Mouse (Mus musculus) liver, embryonic 15.5 days (tissue): ENCODE measurements at regions not wholly inside any gene's neighbourhood (a gene's known extent, or its start where the extent isn't known, plus 50 kb on each side); places are given as distances from the start of the nearest gene placed in this dataset.

Experiments
- ATAC-seq: fragments of 200-750 bp; cut with Nextera tagmentation; 2 replicates; pipeline ENCODE4 v1.8.0; 2017; ENCODE audit warnings: moderate number of reproducible peaks, mild to moderate bottlenecking, moderate library complexity; ENCODE audit not compliant: insufficient read depth
- H3K27ac ChIP-seq: fragments of 300-500 bp; sonication (generic); replicated peaks from 2 replicates; pipeline ENCODE4 v1.5.1; 2015; ENCODE audit warnings: mild to moderate bottlenecking, inconsistent platforms
- H3K27me3 ChIP-seq: fragments of 300-500 bp; sonication (generic); 2 replicates; pipeline ENCODE4 v1.6.1; 2015; ENCODE audit warnings: mild to moderate bottlenecking, inconsistent platforms
- H3K36me3 ChIP-seq: fragments of 300-500 bp; sonication (generic); replicated peaks from 2 replicates; pipeline ENCODE4 v1.6.1; 2015; ENCODE audit warnings: moderate library complexity, mild to moderate bottlenecking, inconsistent platforms
- H3K4me1 ChIP-seq: fragments of 300-500 bp; sonication (generic); replicated peaks from 2 replicates; pipeline ENCODE4 v1.6.1; 2015; ENCODE audit warnings: inconsistent platforms
- H3K4me2 ChIP-seq: fragments of 300-500 bp; sonication (generic); 2 replicates; pipeline ENCODE4 v1.6.1; 2015; ENCODE audit warnings: moderate library complexity, mild to moderate bottlenecking, inconsistent platforms
- H3K4me3 ChIP-seq: fragments of 300-500 bp; sonication (generic); replicated peaks from 2 replicates; pipeline ENCODE4 v1.5.1; 2015; ENCODE audit warnings: mild to moderate bottlenecking, inconsistent platforms
- H3K9ac ChIP-seq: fragments of 300-500 bp; sonication (generic); 2 replicates; pipeline ENCODE4 v1.6.1; 2015; ENCODE audit warnings: moderate library complexity, mild to moderate bottlenecking, inconsistent platforms
- H3K9me3 ChIP-seq: fragments of 300-500 bp; sonication (generic); replicated peaks from 2 replicates; pipeline ENCODE4 v1.6.1; 2016; ENCODE audit warnings: inconsistent platforms
- WGBS: fragments of 180-500 bp; shearing (Covaris S2); methylation state at CpG from one replicate; pipeline ENCODE4 v1.1.7; 2015; ENCODE audit warnings: mixed read lengths; ENCODE audit not compliant: insufficient replicate concordance; 5-methylcytosine and 5-hydroxymethylcytosine counted together

GRCm38 (mm10) chr6:12140596-12140995, 233.0 kb downstream of the Phf14 start:
- no peak for ATAC-seq
- H3K27me3 ChIP-seq: no peaks in the 10 kb centered on the region
- no peaks in the 10 kb centered on the region for H3K36me3 ChIP-seq
- H3K27ac ChIP-seq: no peak overlapping the region
- H3K9ac ChIP-seq: no peak overlapping the region
- WGBS: 80% methylated on average over 2 of the region's 2 CpGs
- H3K4me2 ChIP-seq: no peak overlapping the region
- no peaks in the 10 kb centered on the region for H3K4me1 ChIP-seq
- no peaks in the 10 kb centered on the region for H3K9me3 ChIP-seq
- H3K4me3 ChIP-seq: no peak overlapping the region

DNA sequence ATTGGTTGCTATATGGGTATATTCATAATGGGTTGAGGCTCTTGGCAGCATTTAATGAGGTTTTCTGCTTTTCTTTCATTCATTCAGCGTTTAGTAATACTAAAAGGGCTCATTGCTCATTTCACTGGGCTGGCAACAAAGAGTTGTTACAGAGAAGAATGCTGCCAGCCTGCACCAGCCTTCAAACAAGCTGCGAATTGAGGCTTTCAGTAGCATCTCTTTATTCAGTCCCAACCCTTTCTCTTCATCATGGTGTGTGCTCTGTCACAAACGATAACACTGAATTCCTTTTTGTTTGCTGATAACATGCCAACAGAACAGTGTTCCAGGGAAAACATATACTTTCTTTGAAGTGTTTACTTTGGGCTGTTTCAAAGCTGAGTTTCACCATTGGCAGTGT, 237.6 kb downstream of the Phf14 start:
- H3K4me2 ChIP-seq: no peak overlapping the region
- H3K9me3 ChIP-seq: no peaks in the 10 kb centered on the region
- ATAC-seq: no peak
- no peaks in the 10 kb centered on the region for H3K4me1 ChIP-seq
- H3K4me3 ChIP-seq: no peak overlapping the region
- no peaks in the 10 kb centered on the region for H3K36me3 ChIP-seq
- H3K9ac ChIP-seq: no peak overlapping the region
- WGBS: 62% methylated on average over 3 of the region's 3 CpGs
- H3K27ac ChIP-seq: no peak overlapping the region
- H3K27me3 ChIP-seq: no peaks in the 10 kb centered on the region

DNA sequence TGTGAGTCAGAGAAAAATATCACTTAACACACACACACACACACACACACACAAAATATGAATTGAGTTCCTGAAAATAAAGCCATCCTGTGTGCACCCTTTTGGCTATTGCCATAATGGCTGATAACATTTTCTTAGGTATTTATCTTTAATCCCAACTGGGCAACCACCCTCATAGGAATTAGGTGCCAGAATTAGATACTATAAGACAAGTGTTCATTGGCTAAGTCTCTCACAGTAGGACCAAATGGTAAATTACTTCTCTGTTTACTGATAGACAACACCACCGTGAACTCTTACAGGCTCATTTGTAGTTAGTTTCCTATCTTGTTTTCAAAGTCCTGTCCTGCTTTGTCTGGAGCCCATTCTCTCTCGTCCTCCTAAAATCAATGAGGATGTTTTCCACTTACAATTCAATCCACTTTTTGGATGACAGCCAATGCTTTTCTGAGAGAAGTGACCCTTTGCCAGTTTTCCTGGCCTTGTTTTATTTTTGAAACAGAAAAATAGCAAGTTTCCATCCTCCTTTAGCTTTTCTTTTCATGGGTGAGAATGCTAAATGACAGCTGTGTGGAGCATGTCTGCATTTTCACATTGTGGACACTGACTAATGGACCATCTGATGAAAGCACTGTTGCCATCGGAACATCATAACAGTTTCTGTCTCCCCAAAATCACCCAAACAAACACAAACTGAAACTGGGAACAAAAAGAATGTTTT, 243.2 kb downstream of the Phf14 start:
- H3K9ac ChIP-seq: no peak overlapping the region
- peak; percentile 18; the same call in 1 of the 2 replicates for ATAC-seq
- H3K4me2 ChIP-seq: no peak overlapping the region
- no peaks in the 10 kb centered on the region for H3K27me3 ChIP-seq
- 43% methylated on average over 3 of the region's 3 CpGs for WGBS
- no peaks in the 10 kb centered on the region for H3K4me1 ChIP-seq
- H3K9me3 ChIP-seq: no peaks in the 10 kb centered on the region
- no peak overlapping the region for H3K27ac ChIP-seq
- H3K4me3 ChIP-seq: no peak overlapping the region
- no peaks in the 10 kb centered on the region for H3K36me3 ChIP-seq

DNA sequence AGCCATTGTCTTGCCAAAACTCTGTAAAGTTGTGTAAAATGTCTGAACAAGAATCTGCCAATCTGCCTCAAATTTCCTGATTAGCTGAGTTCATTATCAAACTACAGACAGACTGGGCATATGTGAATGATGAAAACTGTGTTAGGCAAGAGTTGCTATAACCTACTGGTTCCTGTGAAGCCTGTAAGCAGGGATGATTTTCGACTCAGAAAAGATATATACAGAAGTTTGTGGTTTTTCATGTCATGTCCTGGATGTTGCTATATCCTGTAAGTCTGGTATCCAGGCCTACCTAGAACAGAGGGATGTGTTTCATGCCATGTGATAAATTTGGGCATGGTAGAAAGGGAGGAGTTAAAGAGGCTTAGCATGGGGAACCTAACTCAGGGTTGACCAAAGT, 256.4 kb downstream of the Phf14 start:
- H3K36me3 ChIP-seq: no peaks in the 10 kb centered on the region
- H3K9ac ChIP-seq: no peak overlapping the region
- H3K27me3 ChIP-seq: no peaks in the 10 kb centered on the region
- H3K27ac ChIP-seq: no peak overlapping the region
- WGBS: 11% methylated on average over 1 of the region's 1 CpGs
- H3K9me3 ChIP-seq: no peaks in the 10 kb centered on the region
- H3K4me1 ChIP-seq: no peaks in the 10 kb centered on the region
- ATAC-seq: no peak
- no peak overlapping the region for H3K4me2 ChIP-seq
- no peak overlapping the region for H3K4me3 ChIP-seq

GRCm38 (mm10) chr6:12168533-12168932, 260.9 kb downstream of the Phf14 start:
- no peak for ATAC-seq
- 66% methylated on average over 1 of the region's 1 CpGs for WGBS
- H3K9me3 ChIP-seq: no peaks in the 10 kb centered on the region

GRCm38 (mm10) chr6:12169431-12169830, 261.8 kb downstream of the Phf14 start:
- Histone ChIP-seq H3K4me1 (no peaks in the 10 kb centered on the region), H3K4me3 (no peak overlapping the region), H3K27me3 (no peaks in the 10 kb centered on the region), H3K27ac (no peak overlapping the region), H3K36me3 (no peaks in the 10 kb centered on the region), H3K9ac (no peak overlapping the region), H3K9me3 (no peaks in the 10 kb centered on the region), H3K4me2 (no peak overlapping the region)
- no peak for ATAC-seq
- WGBS: 56% methylated on average over 7 of the region's 7 CpGs

More at GRCm38 (mm10) chr6:12168533-12168932, 260.9 kb downstream of the Phf14 start:
- H3K4me1 ChIP-seq: no peaks in the 10 kb centered on the region
- no peaks in the 10 kb centered on the region for H3K27me3 ChIP-seq
- no peak overlapping the region for H3K4me2 ChIP-seq
- no peak overlapping the region for H3K27ac ChIP-seq
- no peak overlapping the region for H3K9ac ChIP-seq
- no peaks in the 10 kb centered on the region for H3K36me3 ChIP-seq
- H3K4me3 ChIP-seq: no peak overlapping the region

- H3K9me3 ChIP-seq: no peaks in the 10 kb centered on the region
Observed at GRCm38 (mm10) chr6:12170722-12171121, 263.1 kb downstream of the Phf14 start.

DNA sequence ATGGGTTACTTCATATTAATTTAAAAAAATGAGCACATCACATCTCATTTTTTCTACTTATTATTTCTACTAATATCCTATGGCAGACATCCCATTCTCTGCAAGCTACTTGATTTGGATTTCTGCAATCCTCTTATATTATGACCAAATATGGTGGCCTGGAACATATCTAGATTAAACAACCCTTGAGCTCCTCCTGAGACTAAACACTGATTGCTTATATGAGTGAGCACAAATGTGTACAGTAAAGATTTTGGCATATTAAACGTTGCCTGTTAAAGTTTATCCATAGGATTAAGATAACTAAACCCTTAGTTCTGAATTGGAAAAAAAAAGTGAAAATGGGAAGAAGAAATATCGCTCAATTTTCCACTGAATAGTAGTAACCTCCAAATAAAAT, 263.6 kb downstream of the Phf14 start:
- no peak overlapping the region for H3K27ac ChIP-seq
- no peak overlapping the region for H3K9ac ChIP-seq
- H3K9me3 ChIP-seq: no peaks in the 10 kb centered on the region
- no peak overlapping the region for H3K4me3 ChIP-seq
- no peak for ATAC-seq
- H3K36me3 ChIP-seq: no peaks in the 10 kb centered on the region
- no peaks in the 10 kb centered on the region for H3K27me3 ChIP-seq
- H3K4me1 ChIP-seq: no peaks in the 10 kb centered on the region
- WGBS: 60% methylated on average over 2 of the region's 2 CpGs
- no peak overlapping the region for H3K4me2 ChIP-seq

More at GRCm38 (mm10) chr6:12170722-12171121, 263.1 kb downstream of the Phf14 start:
- no peak for ATAC-seq
- Histone ChIP-seq H3K4me1 (no peaks in the 10 kb centered on the region), H3K4me2 (no peak overlapping the region), H3K4me3 (no peak overlapping the region), H3K27ac (no peak overlapping the region), H3K36me3 (no peaks in the 10 kb centered on the region), H3K9ac (no peak overlapping the region), H3K27me3 (no peaks in the 10 kb centered on the region)
- WGBS: 62% methylated on average over 4 of the region's 4 CpGs

DNA sequence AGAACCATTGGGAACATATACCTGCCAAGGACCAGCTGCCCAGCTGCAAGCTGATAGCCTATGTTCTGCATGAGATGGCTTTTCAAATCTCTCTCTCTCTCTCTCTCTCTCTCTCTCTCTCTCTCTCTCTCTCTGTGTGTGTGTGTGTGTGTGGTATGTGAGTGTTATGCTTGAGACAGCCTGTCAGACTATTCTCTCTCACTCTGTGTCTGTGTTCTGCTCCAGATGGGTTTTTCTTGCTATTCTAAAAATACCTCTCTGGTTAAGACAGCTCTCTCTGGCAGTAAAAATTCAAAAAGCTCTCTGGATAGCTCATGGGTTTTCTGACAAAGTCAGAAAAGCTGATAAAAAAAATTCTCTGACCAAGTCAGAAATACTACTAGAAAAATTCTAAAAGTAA, 270.4 kb downstream of the Phf14 start:
- Histone ChIP-seq H3K36me3 (no peaks in the 10 kb centered on the region), H3K4me3 (no peak overlapping the region), H3K4me1 (no peaks in the 10 kb centered on the region), H3K27ac (no peak overlapping the region), H3K9ac (no peak overlapping the region), H3K27me3 (no peaks in the 10 kb centered on the region), H3K9me3 (no peaks in the 10 kb centered on the region), H3K4me2 (no peak overlapping the region)
- ATAC-seq: no peak

GRCm38 (mm10) chr6:12180951-12181350, 273.3 kb downstream of the Phf14 start:
- ATAC-seq: no peak
- Histone ChIP-seq H3K4me1 (no peaks in the 10 kb centered on the region), H3K9ac (no peak overlapping the region), H3K36me3 (no peaks in the 10 kb centered on the region), H3K27me3 (no peaks in the 10 kb centered on the region), H3K4me3 (no peak overlapping the region), H3K9me3 (no peaks in the 10 kb centered on the region), H3K4me2 (no peak overlapping the region), H3K27ac (no peak overlapping the region)
- 74% methylated on average over 3 of the region's 3 CpGs for WGBS

DNA sequence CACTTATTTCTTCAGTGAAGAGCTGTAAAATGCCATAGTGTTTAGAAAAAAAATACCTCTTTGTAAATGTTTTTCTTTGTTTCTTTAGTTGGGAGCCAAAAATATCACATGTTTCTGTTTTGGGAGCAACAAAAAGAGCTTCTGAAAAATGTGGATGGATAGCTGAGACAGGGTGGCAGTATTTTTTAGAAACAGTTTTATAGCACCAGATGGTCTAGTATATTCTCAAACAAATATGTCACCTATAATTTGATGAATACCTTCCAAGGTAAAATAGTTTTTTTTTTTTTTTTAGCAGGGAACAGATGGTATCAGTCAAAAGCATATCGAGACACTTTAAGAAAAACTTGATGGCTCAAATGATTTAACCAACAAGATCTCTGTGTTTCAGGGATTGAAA, 302.6 kb downstream of the Phf14 start:
- no peaks in the 10 kb centered on the region for H3K4me1 ChIP-seq
- WGBS: 58% methylated on average over 1 of the region's 1 CpGs

DNA sequence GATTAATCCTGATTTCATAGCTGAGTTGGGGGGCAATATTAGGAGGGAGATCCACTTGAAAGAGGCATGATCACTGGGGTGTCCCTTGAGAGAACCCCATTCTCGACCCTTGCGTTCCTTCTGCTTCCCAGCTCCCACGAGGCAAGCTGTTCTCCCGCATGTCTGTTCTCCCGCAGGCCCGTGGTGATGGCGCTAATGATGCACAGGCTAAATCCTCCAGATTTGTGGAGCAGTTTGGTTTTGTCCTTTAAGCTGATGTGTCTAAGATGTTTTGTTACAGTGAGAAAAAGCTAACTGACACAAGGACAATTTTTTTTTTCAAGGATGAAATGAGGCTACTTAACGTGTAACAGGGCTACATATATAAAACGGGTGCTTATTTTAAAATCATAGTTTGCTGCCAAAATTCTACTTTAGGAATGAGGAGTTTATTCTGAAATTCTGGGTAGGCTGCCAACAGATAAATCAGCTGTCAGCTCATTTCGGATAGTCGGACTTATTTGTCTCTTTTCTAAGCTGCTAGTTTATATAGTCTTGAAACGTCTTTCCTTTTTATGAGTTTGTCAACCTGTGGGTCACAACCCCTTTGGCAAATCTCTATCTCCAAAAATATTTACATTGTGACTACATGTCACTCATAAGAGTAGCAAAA, 307.0 kb downstream of the Phf14 start:
- no peak for ATAC-seq
- Histone ChIP-seq H3K4me1 (no peaks in the 10 kb centered on the region), H3K27me3 (no peaks in the 10 kb centered on the region), H3K9ac (no peak overlapping the region), H3K27ac (no peak overlapping the region), H3K4me2 (no peak overlapping the region), H3K4me3 (no peak overlapping the region), H3K9me3 (no peaks in the 10 kb centered on the region), H3K36me3 (no peaks in the 10 kb centered on the region)
- 76% methylated on average over 12 of the region's 12 CpGs for WGBS

More for the DNA sequence above, 302.6 kb downstream of the Phf14 start:
- no peak overlapping the region for H3K4me3 ChIP-seq
- no peak for ATAC-seq
- no peak overlapping the region for H3K27ac ChIP-seq
- H3K27me3 ChIP-seq: no peaks in the 10 kb centered on the region
- H3K36me3 ChIP-seq: no peaks in the 10 kb centered on the region
- no peaks in the 10 kb centered on the region for H3K9me3 ChIP-seq
- H3K4me2 ChIP-seq: no peak overlapping the region
- no peak overlapping the region for H3K9ac ChIP-seq
